In the genomic region with DNA sequence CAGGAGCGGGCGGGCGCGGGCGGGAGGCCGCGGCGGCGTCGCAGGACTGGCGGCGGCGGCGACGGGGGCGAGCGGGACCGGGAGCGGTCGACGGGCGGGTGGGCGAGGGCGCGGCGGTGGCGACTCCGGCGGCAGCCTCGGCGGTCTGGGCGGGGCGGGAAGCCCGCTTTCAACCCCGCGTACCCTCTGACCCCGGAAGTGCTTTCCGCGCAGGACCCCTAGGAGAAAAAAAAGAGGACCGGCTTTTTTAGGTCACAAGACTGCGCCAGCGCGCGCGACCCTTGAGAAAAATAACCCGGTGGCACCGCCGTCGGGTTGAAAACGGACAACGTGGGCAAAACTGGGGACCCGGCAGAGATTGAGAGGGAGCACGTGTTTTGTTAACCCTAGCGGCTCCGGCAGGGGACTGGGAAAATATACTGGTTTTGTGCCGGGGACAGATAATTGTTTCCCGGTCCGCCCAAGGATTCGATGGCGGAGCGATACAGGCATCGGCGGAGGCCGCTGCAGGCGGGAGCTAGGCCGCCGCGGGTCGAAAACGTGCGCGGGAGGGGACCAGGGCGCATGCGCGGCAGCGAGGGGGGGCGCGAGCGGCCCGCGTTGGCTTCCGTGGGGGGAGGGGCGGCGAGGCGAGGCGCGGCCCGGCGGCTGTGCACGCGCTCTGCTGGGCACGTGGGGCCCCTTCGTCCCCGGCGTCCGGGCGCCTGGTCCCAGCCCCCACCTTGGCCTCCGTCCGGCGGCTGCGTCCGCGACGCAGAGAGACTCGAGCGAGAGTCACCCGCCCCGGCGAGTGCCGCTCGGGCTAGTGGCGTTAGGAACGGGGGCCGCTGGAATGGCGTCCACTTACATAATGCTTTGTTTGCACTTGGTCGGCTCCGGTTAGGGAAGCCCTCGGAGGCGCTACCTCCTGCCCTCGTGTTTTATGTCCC, we compare ENCODE assay signal across 1 mouse cellular context.
TF ChIP-seq lines count a peak whose summit lies in the region.

Gene Pcbp1 (minus strand): TSS at position 290 of the 929 bp plus-strand sequence.

TF ChIP-seq in CH12.LX, 34 proteins besides CTCF, POLR2A, EP300 and RAD21 (continued from another document):
- TF ChIP-seq TCF12 (IDR thresholded peaks at IDR 0.05; ENCODE audit: low read depth, low read length) = peak; percentile 89
- TF ChIP-seq JUND (conservative IDR thresholded peaks at IDR 0.05; ENCODE audit: low read depth, low read length) = no peak
- no peak for TF ChIP-seq ETS1 (conservative IDR thresholded peaks at IDR 0.05; ENCODE audit: low read depth, low read length)
- TF ChIP-seq JUN (IDR thresholded peaks at IDR 0.05; ENCODE audit: insufficient read depth, low read depth, low read length) = no peak
- no peak for TF ChIP-seq NELFE (IDR thresholded peaks at IDR 0.05; ENCODE audit: low read depth, low read length)
- 0 out of 2 replicates have a peak, but pooled peaks have one; percentile 45 for TF ChIP-seq ZMIZ1 (IDR thresholded peaks at IDR 0.05; ENCODE audit: low read depth, low read length)
- TF ChIP-seq USF2 (conservative IDR thresholded peaks at IDR 0.05; ENCODE audit: low read depth, low read length) = no peak
- TF ChIP-seq RCOR1 (conservative IDR thresholded peaks at IDR 0.05; ENCODE audit: low read depth, low read length) = no peak
- TF ChIP-seq BHLHE40 (IDR thresholded peaks at IDR 0.05; ENCODE audit: low read depth, low read length) = peak; percentile 96
- no peak for TF ChIP-seq PAX5 (IDR thresholded peaks at IDR 0.05; ENCODE audit: low read length)
- no peak; the same call in 1 of the 2 replicates for TF ChIP-seq IRF4 (IDR thresholded peaks at IDR 0.05; ENCODE audit: low read depth, low read length)
- no peak for TF ChIP-seq CHD1 (IDR thresholded peaks at IDR 0.05; ENCODE audit: low read depth, low read length)
- TF ChIP-seq KAT2A (IDR thresholded peaks at IDR 0.05; ENCODE audit: insufficient replicate concordance, low read length) = no peak; the same call in 1 of the 2 replicates
- TF ChIP-seq SMC3 (IDR thresholded peaks at IDR 0.05; ENCODE audit: low read depth, low read length) = no peak
- TF ChIP-seq ELF1 (IDR thresholded peaks at IDR 0.05; ENCODE audit: low read depth, low read length) = peak; percentile 79
- no peak for TF ChIP-seq E2F4 (IDR thresholded peaks at IDR 0.05; ENCODE audit: insufficient replicate concordance, low read depth, low read length)
- no peak for TF ChIP-seq ZC3H11A (IDR thresholded peaks at IDR 0.05; ENCODE audit: low read depth, low read length)
- TF ChIP-seq ZNF384 (IDR thresholded peaks at IDR 0.05; ENCODE audit: low read depth, low read length) = peak; percentile 95
- TF ChIP-seq ZKSCAN1 (IDR thresholded peaks at IDR 0.05; ENCODE audit: borderline replicate concordance, low read depth, low read length) = no peak
- no peak for TF ChIP-seq MAFK (IDR thresholded peaks at IDR 0.05; ENCODE audit: insufficient replicate concordance, low read length)
- TF ChIP-seq MXI1 (IDR thresholded peaks at IDR 0.05; ENCODE audit: low read depth, low read length) = peak; percentile 91
- 0 out of 2 replicates have a peak, but pooled peaks have one; percentile 70 for TF ChIP-seq UBTF (IDR thresholded peaks at IDR 0.05; ENCODE audit: low read depth, low read length)
- TF ChIP-seq MAX (IDR thresholded peaks at IDR 0.05; ENCODE audit: low read length) = peak; percentile 97
- peak; percentile 95 for TF ChIP-seq MYC (IDR thresholded peaks at IDR 0.05; ENCODE audit: low read depth, low read length)
- no peak for TF ChIP-seq GABPA (IDR thresholded peaks at IDR 0.05; ENCODE audit: insufficient replicate concordance, low read depth, low read length)
- TF ChIP-seq USF1 (IDR thresholded peaks at IDR 0.05; ENCODE audit: low read depth, low read length) = no peak; the same call in 1 of the 2 replicates
- peak; percentile 83 for TF ChIP-seq CHD2 (IDR thresholded peaks at IDR 0.05; ENCODE audit: low read length)
- TF ChIP-seq POLR2AphosphoS2 (IDR thresholded peaks at IDR 0.05; ENCODE audit: low read depth, low read length) = peak; percentile 31; the same call in 1 of the 2 replicates
- no peak for TF ChIP-seq MEF2A (IDR thresholded peaks at IDR 0.05; ENCODE audit: borderline replicate concordance, low read depth, low read length)
- peak; percentile 81 for TF ChIP-seq SIN3A (IDR thresholded peaks at IDR 0.05; ENCODE audit: low read length)
- peak; percentile 83 for TF ChIP-seq HCFC1 (IDR thresholded peaks at IDR 0.05; ENCODE audit: low read depth, low read length)
- peak; percentile 61; the same call in 1 of the 2 replicates for TF ChIP-seq TBP (conservative IDR thresholded peaks at IDR 0.05; ENCODE audit: low read depth, low read length)
- TF ChIP-seq MAZ (IDR thresholded peaks at IDR 0.05; ENCODE audit: low read depth, low read length) = no peak; the same call in 1 of the 2 replicates
